Mouse (Mus musculus) megakaryocyte, embryonic 14.5 days (primary cell): Measurements from ENCODE around the gene Slc25a36. TPM values are rescaled to one million over a fixed set of nuclear protein-coding genes. Genes with fewer than 3 reads are reported as not detected.

ENCODE experiments used
- H3K27me3 ChIP-seq: replicated peaks from 2 replicates; pipeline ENCODE3; 2012; ENCODE audit warnings: inconsistent platforms
- H3K36me3 ChIP-seq: replicated peaks from 2 replicates; pipeline ENCODE3; 2012; ENCODE audit warnings: low read length, inconsistent platforms, mixed read lengths
- H3K4me1 ChIP-seq: 2 replicates; pipeline ENCODE4 v1.6.1; 2012; ENCODE audit warnings: inconsistent platforms
- H3K4me3 ChIP-seq: replicated peaks from 2 replicates; pipeline ENCODE3; 2012; ENCODE audit warnings: moderate library complexity, mild to moderate bottlenecking, inconsistent platforms
- H3K9me3 ChIP-seq: 2 replicates; pipeline ENCODE4 v1.6.1; 2012; ENCODE audit warnings: inconsistent platforms
- FLI1 ChIP-seq: IDR thresholded peaks from 2 replicates; pipeline ENCODE4 v1.6.1; 2012; ENCODE audit warnings: low read length, inconsistent platforms, mixed read lengths
- GATA1 ChIP-seq: IDR thresholded peaks from 3 replicates; pipeline ENCODE4 v1.6.1; 2012; ENCODE audit warnings: mixed read lengths, low read length, inconsistent platforms, borderline replicate concordance
- polyA plus RNA-seq: library from polyadenylated mRNA; stranded (reverse); fragments of >175 nt; gene quantifications from 2 replicates; pipeline ENCODE4 v1.2.3, GENCODE M21; 2012; ENCODE audit warnings: low replicate concordance; ENCODE audit not compliant: insufficient read depth

The Slc25a36 gene
- polyA plus RNA-seq, 1 experiment, result 1.2 TPM

- H3K9me3 ChIP-seq, result peaks cover 3% of the 10 kb centered on the region; the same call in 1 of the 2 replicates
- peaks cover 22% of the 10 kb centered on the region for H3K4me1 ChIP-seq
- no peaks in the 10 kb centered on the region for H3K27me3 ChIP-seq
- peaks cover 4% of the 10 kb centered on the region for H3K36me3 ChIP-seq
- no peak for TF ChIP-seq GATA1
- no peak for TF ChIP-seq FLI1
- no peak overlapping the region for H3K4me3 ChIP-seq
Measured at GRCm38 (mm10) chr9:97112797-97113554, 2.0 kb upstream of the Slc25a36 start.

DNA sequence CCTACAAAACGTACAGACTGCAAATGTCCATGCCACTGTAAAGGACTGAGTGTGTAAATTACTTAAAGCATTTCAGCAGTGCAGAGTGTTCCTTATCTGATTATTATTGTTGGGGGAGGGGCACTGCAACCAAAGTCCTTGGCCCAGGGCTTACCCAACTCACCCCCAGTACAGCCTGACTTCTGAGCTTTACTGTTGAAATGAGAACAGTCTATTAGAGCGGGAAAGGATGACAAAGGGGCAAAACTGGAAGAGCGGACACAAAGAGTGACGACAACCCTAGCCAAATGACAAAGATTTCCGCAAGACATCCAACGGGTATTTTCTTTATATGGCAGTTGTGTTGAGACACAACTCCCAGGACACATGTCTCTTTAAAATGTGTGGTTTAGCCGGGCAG lies 1.3 kb upstream of the Slc25a36 start:
- Histone ChIP-seq H3K36me3 (peaks cover 10% of the 10 kb centered on the region), H3K9me3 (peaks cover 3% of the 10 kb centered on the region; the same call in 1 of the 2 replicates), H3K4me1 (peaks cover 27% of the 10 kb centered on the region), H3K4me3 (no peak overlapping the region), H3K27me3 (no peaks in the 10 kb centered on the region)
- no peak for TF ChIP-seq FLI1
- no peak for TF ChIP-seq GATA1

GRCm38 (mm10) chr9:97111506-97111905 lies 549 bp upstream of the Slc25a36 start:
- Histone ChIP-seq H3K4me1 (peaks cover 31% of the 10 kb centered on the region), H3K27me3 (no peaks in the 10 kb centered on the region), H3K36me3 (peaks cover 13% of the 10 kb centered on the region), H3K4me3 (peak overlapping the region; percentile 99), H3K9me3 (peaks cover 3% of the 10 kb centered on the region; the same call in 1 of the 2 replicates)
- no peak for TF ChIP-seq FLI1
- no peak for TF ChIP-seq GATA1

DNA sequence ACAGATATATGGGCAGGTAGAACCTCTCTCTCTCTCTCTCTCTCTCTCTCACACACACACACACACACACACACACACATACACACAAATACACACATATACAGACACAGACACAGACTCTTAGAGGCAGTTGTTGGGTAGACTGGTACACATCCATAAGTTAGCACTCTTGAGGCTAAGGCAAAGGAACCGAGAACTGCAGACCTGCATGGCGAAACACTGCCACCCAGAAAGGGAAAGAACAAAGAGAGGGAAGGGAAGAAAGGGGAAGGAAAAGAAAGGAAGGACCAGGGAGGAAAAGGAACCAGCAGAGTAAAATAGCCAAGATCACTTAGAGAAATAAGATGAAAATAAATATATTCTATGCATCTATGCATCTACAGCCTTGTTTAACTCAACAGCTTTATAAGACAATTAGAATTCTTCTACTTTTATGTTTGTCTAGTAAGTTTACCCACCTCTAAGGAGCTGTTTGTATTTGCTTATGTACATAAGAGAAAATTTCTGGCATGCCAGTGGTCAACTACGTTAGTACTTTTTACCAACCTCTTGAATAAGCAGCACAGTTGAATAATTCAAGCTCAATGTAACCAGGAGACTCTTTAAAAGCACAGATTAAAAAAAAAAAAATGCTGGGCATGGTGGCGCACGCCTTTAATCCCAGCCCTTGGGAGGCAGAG lies 4.3 kb downstream of the Slc25a36 start:
- Histone ChIP-seq H3K4me1 (peaks cover 65% of the 10 kb centered on the region), H3K36me3 (peaks cover 20% of the 10 kb centered on the region), H3K9me3 (no peaks in the 10 kb centered on the region), H3K27me3 (no peaks in the 10 kb centered on the region), H3K4me3 (no peak overlapping the region)
- TF ChIP-seq FLI1 (no peak), GATA1 (no peak)

DNA sequence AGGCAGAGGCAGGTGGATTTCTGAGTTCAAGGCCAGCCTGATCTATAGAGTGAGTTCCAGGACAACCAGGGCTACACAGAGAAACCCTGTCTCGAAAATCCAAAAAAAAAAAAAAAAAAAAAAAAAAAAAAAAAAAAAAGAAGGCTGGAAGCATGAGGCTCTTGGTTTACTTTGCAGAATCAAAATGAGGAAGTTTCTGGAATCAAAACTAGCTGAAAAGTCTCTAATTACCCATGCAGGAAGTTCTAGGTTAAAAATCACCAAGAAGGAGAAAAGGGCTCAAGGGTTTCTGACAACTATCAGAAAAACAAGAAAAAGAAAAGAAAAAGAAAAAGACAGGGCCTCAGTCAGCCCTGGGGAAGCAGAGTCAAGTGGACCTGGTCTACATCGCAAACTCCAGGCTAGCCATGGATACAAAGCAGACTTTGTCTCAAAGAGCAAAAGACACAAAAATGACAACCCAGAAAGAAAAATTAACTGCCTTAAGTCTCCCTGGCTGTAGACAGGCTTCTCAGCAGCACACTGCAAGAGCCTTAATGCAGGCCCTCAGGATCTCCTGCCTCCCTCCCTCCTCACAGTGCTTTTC lies 5.5 kb downstream of the Slc25a36 start:
- peak overlapping the region; percentile 84 for H3K4me3 ChIP-seq
- H3K4me1 ChIP-seq, result peaks cover 67% of the 10 kb centered on the region
- TF ChIP-seq GATA1 (no peak), FLI1 (no peak)
- no peaks in the 10 kb centered on the region for H3K27me3 ChIP-seq
- no peaks in the 10 kb centered on the region for H3K9me3 ChIP-seq
- peaks cover 22% of the 10 kb centered on the region for H3K36me3 ChIP-seq

GRCm38 (mm10) chr9:97103376-97104061 lies 7.4 kb downstream of the Slc25a36 start:
- TF ChIP-seq GATA1, result no peak
- TF ChIP-seq FLI1, result no peak
- Histone ChIP-seq H3K27me3 (no peaks in the 10 kb centered on the region), H3K36me3 (peaks cover 40% of the 10 kb centered on the region), H3K9me3 (no peaks in the 10 kb centered on the region), H3K4me1 (peaks cover 64% of the 10 kb centered on the region), H3K4me3 (peak overlapping the region; percentile 76)

DNA sequence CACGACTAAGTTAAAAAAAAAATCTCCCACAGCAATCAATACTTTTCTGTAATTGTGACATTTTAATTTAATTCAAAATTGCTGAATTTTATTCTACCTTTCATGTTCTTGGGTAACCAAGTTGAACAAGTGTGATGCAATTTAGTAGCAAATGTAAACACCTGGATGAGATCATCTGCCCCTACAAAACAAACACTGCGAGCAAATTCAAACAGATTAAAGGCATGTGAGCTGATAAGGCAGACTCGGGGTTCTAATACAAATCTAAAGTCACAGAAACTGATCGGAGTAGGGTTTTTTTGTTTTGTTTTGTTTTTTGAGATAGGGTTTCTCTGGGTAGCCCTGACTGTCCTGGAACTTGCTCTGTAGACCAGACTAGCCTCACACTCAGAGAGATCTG lies 12.0 kb downstream of the Slc25a36 start:
- TF ChIP-seq GATA1, result no peak
- TF ChIP-seq FLI1, result no peak
- Histone ChIP-seq H3K9me3 (no peaks in the 10 kb centered on the region), H3K4me3 (no peak overlapping the region), H3K36me3 (peaks cover 67% of the 10 kb centered on the region), H3K4me1 (peaks cover 28% of the 10 kb centered on the region), H3K27me3 (no peaks in the 10 kb centered on the region)

- H3K4me3 ChIP-seq, result no peak overlapping the region
- H3K27me3 ChIP-seq, result no peaks in the 10 kb centered on the region
- TF ChIP-seq GATA1 (no peak), FLI1 (no peak)
- peaks cover 5% of the 10 kb centered on the region; the same call in 1 of the 2 replicates for H3K4me1 ChIP-seq
- H3K9me3 ChIP-seq, result no peaks in the 10 kb centered on the region
- peaks cover 92% of the 10 kb centered on the region for H3K36me3 ChIP-seq
Measured at GRCm38 (mm10) chr9:97096180-97096579, 14.8 kb downstream of the Slc25a36 start.

DNA sequence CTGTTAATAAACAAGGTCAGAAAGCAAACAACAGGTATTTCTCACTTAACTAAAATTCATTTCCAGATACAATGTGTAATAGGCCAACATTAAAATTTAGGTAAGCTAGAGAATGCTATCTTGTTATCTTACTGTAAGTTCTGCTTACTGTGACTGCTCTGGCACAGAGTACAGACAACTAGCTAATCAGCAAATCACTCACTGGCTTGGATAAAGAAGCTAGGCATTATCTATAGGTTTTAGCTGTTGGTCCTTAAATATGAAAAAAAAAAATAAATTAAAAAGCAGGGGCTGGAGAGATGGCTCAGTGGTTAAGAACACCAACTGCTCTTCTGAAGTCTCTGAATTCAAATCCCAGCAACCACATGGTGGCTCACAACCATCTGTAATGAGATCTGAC lies 23.1 kb downstream of the Slc25a36 start:
- Histone ChIP-seq H3K4me3 (no peak overlapping the region), H3K27me3 (no peaks in the 10 kb centered on the region), H3K36me3 (peaks cover 84% of the 10 kb centered on the region), H3K4me1 (0 out of 2 replicates have a peak, but pooled peaks cover 3% of the 10 kb centered on the region), H3K9me3 (no peaks in the 10 kb centered on the region)
- TF ChIP-seq GATA1 (no peak), FLI1 (no peak)
